Mouse (Mus musculus): ENCODE measurements at regions not wholly inside any gene's neighbourhood (a gene's known extent, or its start where the extent isn't known, plus 50 kb on each side); places are given as distances from the start of the nearest gene placed in this dataset.

- TF ChIP-seq CTCF (IDR thresholded peaks at IDR 0.05) (no peak), POLR2A (IDR thresholded peaks at IDR 0.05; ENCODE audit: insufficient read depth, low read depth, low read length) (no peak), EP300 (IDR thresholded peaks at IDR 0.05; ENCODE audit: insufficient read depth, low read depth, low read length) (no peak)
These were observed 374.1 kb upstream of the Itga1 start for GRCm38 (mm10) chr13:115475861-115476260.
